ENCODE assay signal across 17 mouse cellular contexts in the genomic region with DNA sequence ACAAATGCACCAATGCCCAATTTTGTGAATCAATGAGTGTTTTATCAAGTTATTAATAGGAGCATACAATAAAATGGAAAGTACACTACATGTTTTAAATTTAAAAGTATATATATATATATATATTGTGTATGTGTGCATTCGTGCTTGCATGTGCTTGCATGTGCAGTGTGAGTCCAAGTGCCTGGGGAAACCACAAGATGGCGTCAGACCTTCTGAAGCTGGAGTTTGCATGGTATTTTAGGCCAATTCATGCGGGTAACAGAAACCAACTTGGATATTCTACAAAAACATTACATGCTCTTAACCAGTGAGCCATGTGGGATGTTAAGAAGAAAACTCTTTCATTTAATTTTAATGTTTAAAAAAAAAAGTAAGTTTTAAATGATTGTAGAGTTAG. TPM values are rescaled to one million over a fixed set of nuclear protein-coding genes. Genes with fewer than 3 reads are reported as not detected.
DNase-seq lines count a peak whose midpoint lies in the region; ATAC-seq and TF ChIP-seq lines count a peak whose summit lies in the region.
"Had no signal": no experiment of that assay in that cellular context is flagged by ENCODE, and none has a peak within 500 bp of the region (broad histone marks: within the 10 kb centered on the region; RNA-seq: fewer than 3 reads in every experiment).

No protein-coding gene starts in this region.

- no peak overlapping the region for H3K4me2 ChIP-seq in hindbrain, embryonic 16.5 days (ENCODE audit: low read length)
- no peak overlapping the region for H3K4me2 ChIP-seq in neural tube, embryonic 15.5 days
- H3K4me2 ChIP-seq: midbrain, embryonic 15.5 days had no signal

- no peak overlapping the region for H3K9ac ChIP-seq in hindbrain, embryonic 16.5 days (ENCODE audit: low read depth, low read length)
- no peak overlapping the region for H3K9ac ChIP-seq in neural tube, embryonic 15.5 days (replicated peaks)
- H3K9ac ChIP-seq: midbrain, embryonic 15.5 days had no signal

- peak; percentile 28 to 33 for DNase-seq in cerebellum, postnatal 14 days
- no peak for DNase-seq in cerebellum, adult 8-10 months
- DNase-seq in lung, adult 2 months, result no peak
- DNase-seq in lung, postnatal 14 days, result no peak
- DNase-seq in NIH3T3 (ENCODE audit: low read depth), result peak; percentile 75
- DNase-seq: cerebellum, adult 11 months; gastrocnemius, postnatal 10 days; heart, postnatal 36 days; kidney, adult 18-20 months; right cerebral cortex, postnatal 4 days had no signal

- peak; percentile 24; the same call in 1 of the 2 replicates for ATAC-seq in neutrophil, adult 5-6 weeks (ENCODE audit: extremely low read depth, insufficient number of reproducible peaks, low FRiP score, poor library complexity, severe bottlenecking)
- ATAC-seq in hindbrain, embryonic 16.5 days, result no peak
- ATAC-seq in neural tube, embryonic 15.5 days (ENCODE audit: low FRiP score), result no peak
- ATAC-seq: midbrain, embryonic 15.5 days had no signal

- WGBS in lung, adult 2 months, result 42% methylated on average over 3 of the region's 3 CpGs
- WGBS in hindbrain, embryonic 16.5 days, result 62% methylated on average over 3 of the region's 3 CpGs
- WGBS in neural tube, embryonic 15.5 days, result 61% methylated on average over 3 of the region's 3 CpGs

- no peaks in the 10 kb centered on the region for H3K9me3 ChIP-seq in hindbrain, embryonic 16.5 days (ENCODE audit: control insufficient read depth, low read length)
- H3K9me3 ChIP-seq in neural tube, embryonic 15.5 days (replicated peaks), result no peaks in the 10 kb centered on the region
- H3K9me3 ChIP-seq: forebrain, embryonic 10.5 days; midbrain, embryonic 15.5 days had no signal

- H3K36me3 ChIP-seq in hindbrain, embryonic 16.5 days (ENCODE audit: control insufficient read depth, insufficient read depth, low read length), result no peaks in the 10 kb centered on the region
- H3K36me3 ChIP-seq in neural tube, embryonic 15.5 days, result no peaks in the 10 kb centered on the region
- H3K36me3 ChIP-seq: forebrain, embryonic 10.5 days; midbrain, embryonic 15.5 days had no signal

- H3K27ac ChIP-seq in hindbrain, embryonic 16.5 days (ENCODE audit: low read depth, low read length), result no peak overlapping the region
- H3K27ac ChIP-seq in neural tube, embryonic 15.5 days (replicated peaks), result no peak overlapping the region
- H3K27ac ChIP-seq: forebrain, embryonic 10.5 days; left cerebral cortex, adult 2 months; midbrain, embryonic 15.5 days had no signal

- no peaks in the 10 kb centered on the region for H3K4me1 ChIP-seq in lung, adult 2 months (ENCODE audit: control insufficient read depth, insufficient read depth, low read length)
- H3K4me1 ChIP-seq in hindbrain, embryonic 16.5 days (ENCODE audit: control insufficient read depth, insufficient read depth, low read depth, low read length), result no peaks in the 10 kb centered on the region
- H3K4me1 ChIP-seq in neural tube, embryonic 15.5 days, result no peaks in the 10 kb centered on the region
- H3K4me1 ChIP-seq: forebrain, embryonic 10.5 days; midbrain, embryonic 15.5 days had no signal

- H3K27me3 ChIP-seq in hindbrain, embryonic 16.5 days (replicated peaks; ENCODE audit: control insufficient read depth, insufficient read depth, low read length), result no peaks in the 10 kb centered on the region
- H3K27me3 ChIP-seq in neural tube, embryonic 15.5 days (replicated peaks), result no peaks in the 10 kb centered on the region
- H3K27me3 ChIP-seq: midbrain, embryonic 15.5 days had no signal

- H3K4me3 ChIP-seq in lung, adult 2 months (replicated peaks; ENCODE audit: extremely low read depth, low read depth, low read length), result no peak overlapping the region
- no peak overlapping the region for H3K4me3 ChIP-seq in hindbrain, embryonic 16.5 days (ENCODE audit: low read length)
- no peak overlapping the region for H3K4me3 ChIP-seq in neural tube, embryonic 15.5 days (replicated peaks)
- H3K4me3 ChIP-seq: forebrain, embryonic 10.5 days; left cerebral cortex, adult 2 months; midbrain, embryonic 15.5 days had no signal

- TF ChIP-seq POLR2A in lung, adult 2 months (IDR thresholded peaks at IDR 0.05; ENCODE audit: borderline replicate concordance, extremely low read depth, low read depth, low read length), result no peak

- peak; percentile 32; the same call in 1 of the 2 replicates for TF ChIP-seq CTCF in lung, adult 2 months (IDR thresholded peaks at IDR 0.05; ENCODE audit: insufficient read depth, low read length)

RNA-seq across cellular contexts. Expression of a gene that starts 18.9 kb away (rescaled TPM):
- 11.6 and 15.3 TPM in 2 replicates for polyA plus RNA-seq in lung, adult 2 months (2012; rRNA removed)
- total RNA-seq in neutrophil, adult 5-6 weeks (2017), result 246 and 256 TPM in 2 replicates
- 1.3 and 1.9 TPM in 2 replicates for polyA plus RNA-seq in hindbrain, embryonic 16.5 days (2015; fragmentation: Nextera tagmentation; extraction: Ambion mirVana)
- polyA plus RNA-seq in neural tube, embryonic 15.5 days (2015; fragmentation: Nextera tagmentation; extraction: Ambion mirVana), result 1.3 and 1.8 TPM in 2 replicates

RNA-seq across cellular contexts. Expression of a gene that starts 19.6 kb away (rescaled TPM):
- not detected in 2 replicates for polyA plus RNA-seq in lung, adult 2 months (2012; rRNA removed)
- total RNA-seq in neutrophil, adult 5-6 weeks (2017), result 1.9 and 2.1 TPM in 2 replicates
- 0.07 and 0.11 TPM in 2 replicates for polyA plus RNA-seq in hindbrain, embryonic 16.5 days (2015; fragmentation: Nextera tagmentation; extraction: Ambion mirVana)
- 0.08 TPM in 1 of 2 replicates, not detected in the other for polyA plus RNA-seq in neural tube, embryonic 15.5 days (2015; fragmentation: Nextera tagmentation; extraction: Ambion mirVana)
- total RNA-seq: gastrocnemius, postnatal 10 days; heart, postnatal 36 days; left cerebral cortex, adult 2 months had no signal
- polyA plus RNA-seq: forebrain, embryonic 10.5 days; liver, embryonic 16.5 days had no signal

RNA-seq across cellular contexts. Expression of a gene that starts 35.4 kb away (rescaled TPM):
- polyA plus RNA-seq in lung, adult 2 months (2012; rRNA removed), result 0.85 and 1.0 TPM in 2 replicates
- total RNA-seq in neutrophil, adult 5-6 weeks (2017), result not detected in 2 replicates
- 9.7 and 12.0 TPM in 2 replicates for polyA plus RNA-seq in hindbrain, embryonic 16.5 days (2015; fragmentation: Nextera tagmentation; extraction: Ambion mirVana)
- 12.2 and 14.0 TPM in 2 replicates for polyA plus RNA-seq in neural tube, embryonic 15.5 days (2015; fragmentation: Nextera tagmentation; extraction: Ambion mirVana)
- polyA plus RNA-seq: liver, embryonic 16.5 days had no signal

RNA-seq across cellular contexts. Expression of a gene that starts 36.7 kb away (rescaled TPM):
- polyA plus RNA-seq in lung, adult 2 months (2012; rRNA removed), result 1.6 and 1.8 TPM in 2 replicates
- total RNA-seq in neutrophil, adult 5-6 weeks (2017), result 3.3 and 3.7 TPM in 2 replicates
- 6.9 and 7.9 TPM in 2 replicates for polyA plus RNA-seq in hindbrain, embryonic 16.5 days (2015; fragmentation: Nextera tagmentation; extraction: Ambion mirVana)
- 6.7 and 7.5 TPM in 2 replicates for polyA plus RNA-seq in neural tube, embryonic 15.5 days (2015; fragmentation: Nextera tagmentation; extraction: Ambion mirVana)

RNA-seq across cellular contexts. Expression of a gene that starts 54.1 kb away (rescaled TPM):
- polyA plus RNA-seq in lung, adult 2 months (2012; rRNA removed), result 2.0 and 2.5 TPM in 2 replicates
- total RNA-seq in neutrophil, adult 5-6 weeks (2017), result 9.1 and 9.7 TPM in 2 replicates
- 14.4 and 16.2 TPM in 2 replicates for polyA plus RNA-seq in hindbrain, embryonic 16.5 days (2015; fragmentation: Nextera tagmentation; extraction: Ambion mirVana)
- polyA plus RNA-seq in neural tube, embryonic 15.5 days (2015; fragmentation: Nextera tagmentation; extraction: Ambion mirVana), result 13.3 and 13.7 TPM in 2 replicates

Comparison
In these comparisons a context has a peak if more than half of its experiments do, and no peak if none do; other contexts are left out.
1. DNase-seq: peak in cerebellum, postnatal 14 days (2 of 2) and NIH3T3 (single experiment); none in cerebellum, adult 8-10 months (single experiment), lung, adult 2 months (single experiment) and lung, postnatal 14 days (single experiment).